Mouse (Mus musculus) forebrain, embryonic 16.5 days (tissue): ENCODE measurements around the gene Rnase1. TPM values are rescaled to one million over a fixed set of nuclear protein-coding genes. Genes with fewer than 3 reads are reported as not detected.

Experiments used
- ATAC-seq: fragments of 200-750 bp; cut with Nextera tagmentation; 2 replicates; pipeline ENCODE4 v1.8.0; 2017; ENCODE audit warnings: mild to moderate bottlenecking, moderate library complexity
- H3K27ac ChIP-seq: fragments of 300-500 bp; sonication (generic); 2 replicates; pipeline ENCODE4 v1.5.1; 2014; ENCODE audit warnings: low read length, control low read depth
- H3K27me3 ChIP-seq: fragments of 300-500 bp; sonication (generic); replicated peaks from 2 replicates; pipeline ENCODE4 v1.6.1; 2014; ENCODE audit warnings: low read length; ENCODE audit not compliant: control insufficient read depth, insufficient read depth
- H3K36me3 ChIP-seq: fragments of 300-500 bp; sonication (generic); 2 replicates; pipeline ENCODE4 v1.6.1; 2014; ENCODE audit not compliant: control insufficient read depth, insufficient read depth
- H3K4me1 ChIP-seq: fragments of 300-500 bp; sonication (generic); replicated peaks from 2 replicates; pipeline ENCODE4 v1.6.1; 2014; ENCODE audit warnings: low read length; ENCODE audit not compliant: control insufficient read depth, insufficient read depth
- H3K4me2 ChIP-seq: fragments of 300-500 bp; sonication (generic); 2 replicates; pipeline ENCODE4 v1.6.1; 2014; ENCODE audit warnings: mild to moderate bottlenecking, low read length, control low read depth
- H3K4me3 ChIP-seq: fragments of 300-500 bp; sonication (generic); replicated peaks from 2 replicates; pipeline ENCODE4 v1.5.1; 2014; ENCODE audit warnings: mild to moderate bottlenecking, low read length, control low read depth
- H3K9ac ChIP-seq: fragments of 300-500 bp; sonication (generic); replicated peaks from 2 replicates; pipeline ENCODE4 v1.6.1; 2014; ENCODE audit warnings: low read depth, low read length, control low read depth
- H3K9me3 ChIP-seq: fragments of 300-500 bp; sonication (generic); 2 replicates; pipeline ENCODE4 v1.6.1; 2016; ENCODE audit warnings: low read length; ENCODE audit not compliant: control insufficient read depth
- WGBS: fragments of 180-500 bp; shearing (Covaris S2); extraction: QIAGEN DNeasy Blood & Tissue Kit; methylation state at CpG from one replicate; pipeline ENCODE4 v1.1.7; 2014; 5-methylcytosine and 5-hydroxymethylcytosine counted together
- polyA plus RNA-seq: library from polyadenylated mRNA; unstranded; fragments of >200 nt; fragmentation: Nextera tagmentation; extraction: Ambion mirVana; gene quantifications from 2 replicates; pipeline ENCODE4 v1.2.1, GENCODE M21; 2015

Rnase1 gene
- polyA plus RNA-seq, 1 experiment from 2014 or later, result not detected

DNA sequence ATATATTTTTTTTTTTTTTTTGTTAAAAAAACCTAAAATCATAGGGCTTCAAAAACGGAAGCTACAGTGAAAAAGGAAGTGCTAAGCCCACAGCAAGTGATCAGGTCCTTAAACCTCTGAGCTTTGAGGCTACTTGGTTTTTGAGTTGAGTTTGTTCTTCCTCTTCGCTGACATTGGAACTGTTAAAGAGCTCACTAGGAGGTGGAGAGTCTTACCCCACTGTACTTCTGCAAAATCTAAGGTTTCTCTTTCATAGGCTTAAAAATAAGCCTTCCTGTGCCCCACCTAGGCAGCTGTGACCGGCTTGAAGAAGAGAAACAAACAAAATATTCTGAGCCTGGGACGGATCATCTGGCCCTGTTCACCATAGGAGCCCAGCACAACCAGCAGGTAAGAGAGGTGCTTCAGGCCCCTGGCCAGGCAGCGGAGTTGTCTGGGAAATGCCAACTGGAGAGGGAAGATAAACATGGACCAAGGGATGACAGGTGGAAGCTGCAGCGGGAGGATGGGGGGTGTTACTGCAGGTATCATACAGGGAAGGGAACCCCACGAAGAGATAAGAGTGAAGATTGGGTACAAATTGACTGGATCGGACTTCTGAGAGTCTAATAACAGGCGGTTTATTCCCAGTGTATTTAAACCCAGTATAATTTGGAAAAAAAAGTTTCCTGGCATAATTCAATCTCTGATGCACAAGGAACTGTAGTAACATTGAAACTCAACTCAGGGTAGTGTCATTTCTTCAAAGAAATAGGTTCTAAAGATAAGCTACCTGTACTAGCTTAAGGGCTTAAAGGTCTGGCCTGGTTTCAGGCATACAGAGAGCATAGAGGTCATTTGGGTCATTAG is 17.6 kb downstream of the Rnase1 start:
- Histone ChIP-seq H3K4me1 (no peaks in the 10 kb centered on the region), H3K9ac (no peak overlapping the region), H3K4me3 (no peak overlapping the region), H3K27me3 (no peaks in the 10 kb centered on the region), H3K4me2 (no peak overlapping the region), H3K9me3 (0 out of 2 replicates have a peak, but pooled peaks cover 2% of the 10 kb centered on the region), H3K27ac (no peak overlapping the region), H3K36me3 (no peaks in the 10 kb centered on the region)
- ATAC-seq, result no peak
- WGBS, result 87% methylated on average over 9 of the region's 9 CpGs

DNA sequence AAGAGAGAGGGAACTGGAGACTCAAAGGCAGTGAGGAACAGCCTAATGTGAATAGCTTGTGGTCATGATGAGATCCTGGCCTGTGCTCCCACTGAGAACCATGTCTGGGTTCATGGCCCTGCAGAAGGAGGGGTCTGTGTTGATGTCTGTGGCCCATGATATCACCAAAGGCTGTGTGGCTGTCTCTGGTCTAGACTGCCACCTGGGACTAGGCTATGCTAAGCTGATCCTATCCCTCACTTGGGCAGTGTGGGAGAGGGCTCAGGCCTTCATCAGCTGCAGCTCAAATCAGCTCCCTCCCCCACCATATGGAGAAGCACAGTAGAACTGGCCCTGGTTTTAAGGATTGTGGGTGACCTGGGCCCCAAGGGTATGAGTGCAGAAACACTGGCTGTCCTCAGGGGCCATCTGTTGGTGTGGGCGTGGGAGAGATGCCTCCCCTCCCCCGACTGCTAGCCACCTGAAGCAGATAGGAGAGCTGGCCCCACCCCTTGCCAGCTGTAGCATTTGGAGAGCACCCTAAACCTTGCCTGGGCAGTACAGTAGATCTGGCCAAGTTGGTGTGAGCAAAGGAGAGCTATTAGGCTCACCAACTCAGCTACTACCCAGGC is 18.8 kb downstream of the Rnase1 start:
- Histone ChIP-seq H3K36me3 (no peaks in the 10 kb centered on the region), H3K4me2 (no peak overlapping the region), H3K9me3 (0 out of 2 replicates have a peak, but pooled peaks cover 2% of the 10 kb centered on the region), H3K27me3 (no peaks in the 10 kb centered on the region), H3K4me1 (0 out of 2 replicates have a peak, but pooled peaks cover 2% of the 10 kb centered on the region), H3K27ac (no peak overlapping the region), H3K9ac (no peak overlapping the region), H3K4me3 (no peak overlapping the region)
- ATAC-seq, result no peak
- 73% methylated on average over 2 of the region's 2 CpGs for WGBS

DNA sequence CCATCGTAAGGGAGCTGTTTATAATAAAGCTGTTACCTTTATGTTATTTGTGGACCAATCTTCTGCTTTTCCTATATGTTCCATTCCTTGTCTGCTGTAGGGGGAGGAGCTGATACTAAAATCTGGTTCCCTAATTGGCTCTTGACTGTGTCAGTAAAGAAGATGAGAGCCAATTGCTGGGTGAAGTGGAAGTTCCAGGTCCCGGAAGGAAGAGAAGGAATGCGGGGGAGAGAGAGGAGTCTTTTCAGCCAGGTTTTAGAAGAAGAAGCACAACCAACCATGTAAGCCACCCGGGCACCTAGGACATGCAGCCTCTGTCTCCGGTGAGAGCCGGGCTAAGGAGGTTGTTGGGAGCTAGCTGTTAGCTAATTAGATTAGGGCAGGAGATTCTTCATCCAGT is 20.9 kb downstream of the Rnase1 start:
- no peak for ATAC-seq
- Histone ChIP-seq H3K4me3 (no peak overlapping the region), H3K4me1 (0 out of 2 replicates have a peak, but pooled peaks cover 2% of the 10 kb centered on the region), H3K9me3 (0 out of 2 replicates have a peak, but pooled peaks cover 2% of the 10 kb centered on the region), H3K4me2 (no peak overlapping the region), H3K27ac (no peak overlapping the region), H3K27me3 (no peaks in the 10 kb centered on the region), H3K9ac (no peak overlapping the region), H3K36me3 (no peaks in the 10 kb centered on the region)
- WGBS, result 78% methylated on average over 6 of the region's 6 CpGs

DNA sequence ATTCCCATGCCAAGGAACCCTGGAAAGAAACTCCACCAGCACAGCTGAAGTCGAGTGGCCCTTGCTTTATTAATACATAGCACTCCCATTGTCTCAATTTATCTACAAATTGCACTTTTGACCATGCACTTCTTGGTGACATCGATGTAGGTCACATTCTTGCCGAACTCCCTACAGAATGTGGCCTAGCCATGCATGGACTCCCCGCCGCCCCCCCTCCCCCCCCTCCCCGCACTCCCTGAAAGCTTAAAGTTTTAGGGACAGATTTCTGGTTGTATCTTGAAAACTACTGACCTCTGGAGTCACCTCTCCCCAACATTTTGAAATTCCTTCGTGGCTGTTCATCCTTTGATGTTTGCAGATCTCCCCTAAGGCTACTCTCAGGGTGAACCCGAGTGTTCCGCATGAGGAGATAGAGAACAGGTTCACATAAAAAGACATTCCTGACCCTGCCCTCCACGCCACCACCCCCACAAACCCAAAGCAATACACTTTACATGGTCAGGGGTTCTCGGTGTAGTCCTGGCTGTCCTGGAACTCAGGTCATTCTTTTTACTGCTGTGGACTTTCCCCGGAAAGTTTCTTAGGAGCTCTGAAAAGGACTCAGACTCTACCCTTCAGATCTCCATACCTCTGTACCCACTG is 32.5 kb downstream of the Rnase1 start, which contains the start of gene Eddm3b:
Gene Eddm3b, plus strand, starts transcription at position 511 of the 645 bp plus-strand sequence.
- H3K4me3 ChIP-seq, result no peak within 1 kb of the TSS
- no peak within 1 kb of the TSS for H3K9ac ChIP-seq
- no peak within 1 kb of the TSS for H3K4me2 ChIP-seq
- H3K9me3 ChIP-seq, result no peaks in the 10 kb centered on the region; the same call in 1 of the 2 replicates
- H3K27ac ChIP-seq, result no peak within 1 kb of the TSS
- H3K4me1 ChIP-seq, result no peaks in the 10 kb centered on the region
- no peak for ATAC-seq
- no peaks in the 10 kb centered on the region for H3K27me3 ChIP-seq
- no peaks in the 10 kb centered on the region for H3K36me3 ChIP-seq
- 53% methylated on average over 12 of the region's 12 CpGs for WGBS

DNA sequence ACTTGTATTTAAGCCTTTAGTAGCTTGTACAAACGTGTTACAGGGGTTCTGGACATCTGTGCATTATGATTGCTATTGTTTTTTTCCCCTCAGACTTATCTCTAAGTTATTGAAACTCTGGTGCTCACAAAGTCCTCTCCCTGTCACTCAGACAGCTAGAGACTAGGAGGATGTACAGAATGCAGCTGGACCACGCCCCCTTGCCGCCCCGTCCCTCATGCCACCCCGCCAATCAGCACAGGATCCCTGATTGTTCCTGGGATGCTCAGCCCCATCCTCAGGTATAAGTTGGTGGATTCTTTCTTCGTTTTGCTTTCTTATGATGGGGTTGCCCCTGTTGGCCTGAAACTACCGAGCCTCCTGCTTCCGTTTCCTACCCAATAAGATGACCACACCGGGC is 33.1 kb downstream of the Rnase1 start:
- H3K27me3 ChIP-seq, result no peaks in the 10 kb centered on the region
- 33% methylated on average over 9 of the region's 9 CpGs for WGBS
- no peaks in the 10 kb centered on the region for H3K4me1 ChIP-seq
- H3K36me3 ChIP-seq, result no peaks in the 10 kb centered on the region
- ATAC-seq, result no peak
- H3K9me3 ChIP-seq, result no peaks in the 10 kb centered on the region; the same call in 1 of the 2 replicates
- no peak overlapping the region for H3K27ac ChIP-seq
- H3K9ac ChIP-seq, result no peak overlapping the region
- no peak overlapping the region for H3K4me3 ChIP-seq
- H3K4me2 ChIP-seq, result no peak overlapping the region

DNA sequence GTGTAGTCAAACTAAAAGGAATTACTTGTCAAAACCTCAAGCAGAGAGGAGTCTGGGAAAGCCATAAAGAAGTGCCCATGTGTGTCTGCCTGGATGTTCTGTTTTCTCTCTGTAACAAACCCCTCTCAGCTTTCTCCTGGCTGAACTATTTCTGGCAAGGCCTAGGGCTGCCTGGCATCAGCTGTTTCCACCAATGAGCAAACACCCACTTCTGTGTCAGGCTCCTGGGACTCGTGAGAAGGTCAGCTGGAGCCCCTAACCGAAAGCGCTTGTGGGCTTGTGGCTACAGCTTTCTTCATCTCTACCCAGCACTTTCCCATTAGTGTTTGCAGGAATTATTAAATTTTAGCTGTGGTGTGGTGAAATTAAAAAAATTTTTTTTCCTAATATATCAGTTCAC is 34.6 kb downstream of the Rnase1 start:
- H3K4me1 ChIP-seq, result no peaks in the 10 kb centered on the region
- H3K4me2 ChIP-seq, result no peak overlapping the region
- no peak overlapping the region for H3K27ac ChIP-seq
- no peak overlapping the region for H3K9ac ChIP-seq
- no peaks in the 10 kb centered on the region; the same call in 1 of the 2 replicates for H3K9me3 ChIP-seq
- H3K27me3 ChIP-seq, result no peaks in the 10 kb centered on the region
- 85% methylated on average over 3 of the region's 3 CpGs for WGBS
- no peak for ATAC-seq
- H3K4me3 ChIP-seq, result no peak overlapping the region
- H3K36me3 ChIP-seq, result no peaks in the 10 kb centered on the region

DNA sequence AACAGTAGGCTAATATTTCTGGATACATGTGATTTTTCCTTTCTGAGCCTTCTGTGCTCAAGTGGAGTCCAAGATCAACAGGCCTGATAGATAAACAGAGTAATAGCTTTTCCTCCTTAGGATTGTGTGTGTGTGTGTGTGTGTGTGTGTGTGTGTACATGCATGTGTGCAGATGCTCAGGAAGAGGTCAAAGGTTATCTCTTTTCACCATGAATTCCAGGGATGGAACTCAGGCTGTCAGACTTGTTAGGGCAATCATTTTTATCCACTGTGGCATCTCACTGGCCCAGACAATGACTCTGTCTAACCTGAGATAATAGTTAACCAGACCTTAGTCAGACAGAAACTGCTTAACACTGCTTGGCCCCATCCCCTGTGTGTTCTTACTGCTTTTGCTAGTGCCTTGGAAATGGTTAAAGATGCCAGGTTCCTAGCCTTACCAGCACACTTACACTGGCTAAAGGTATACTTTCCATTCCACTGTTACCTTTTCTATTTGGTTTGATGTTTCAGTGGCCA is 40.1 kb downstream of the Rnase1 start:
- Histone ChIP-seq H3K4me3 (no peak overlapping the region), H3K27ac (no peak overlapping the region), H3K9me3 (no peaks in the 10 kb centered on the region; the same call in 1 of the 2 replicates), H3K36me3 (no peaks in the 10 kb centered on the region), H3K4me2 (no peak overlapping the region), H3K9ac (no peak overlapping the region), H3K27me3 (no peaks in the 10 kb centered on the region), H3K4me1 (no peaks in the 10 kb centered on the region)
- ATAC-seq, result no peak

DNA sequence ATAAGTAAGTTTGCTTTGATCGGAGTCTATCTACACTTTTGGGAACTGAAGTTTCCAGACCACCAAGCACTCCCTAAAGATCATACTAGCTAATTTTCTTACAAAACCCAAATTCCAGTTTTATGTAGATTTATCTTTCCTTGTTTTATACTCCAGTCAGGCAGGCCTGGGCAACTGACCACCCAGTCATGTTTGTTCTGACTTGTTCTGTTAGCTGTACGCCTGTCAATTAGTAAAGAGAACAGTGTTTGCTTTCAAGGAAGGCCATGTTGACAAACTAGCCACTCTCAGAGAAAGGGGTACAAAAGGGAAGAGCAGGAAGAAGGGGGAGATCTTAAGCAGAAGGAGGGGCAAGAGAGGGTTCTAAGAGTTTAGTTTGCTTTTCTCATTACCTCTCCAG is 42.2 kb downstream of the Rnase1 start:
- 92% methylated on average over 2 of the region's 2 CpGs for WGBS
- no peak overlapping the region for H3K4me3 ChIP-seq
- ATAC-seq, result no peak

DNA sequence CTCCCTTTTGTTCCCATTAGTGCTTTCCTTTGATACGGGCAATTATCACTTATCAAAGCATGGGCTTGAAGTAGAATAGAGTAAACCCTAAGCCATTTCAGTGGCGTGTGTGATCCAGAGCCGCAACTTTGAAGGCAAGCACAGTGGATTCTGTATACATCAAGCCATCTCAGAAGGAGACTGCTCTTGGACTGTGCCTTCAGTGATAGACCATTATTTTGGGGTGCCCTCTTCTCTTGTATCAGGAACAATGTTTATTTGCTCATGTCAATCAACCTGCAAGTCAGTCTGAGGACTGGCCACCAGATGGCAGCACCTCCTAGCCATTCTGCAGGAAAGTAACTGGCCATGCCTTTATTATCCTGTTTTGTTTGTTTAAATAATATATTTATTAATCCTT is 43.4 kb downstream of the Rnase1 start:
- H3K36me3 ChIP-seq, result no peaks in the 10 kb centered on the region
- no peaks in the 10 kb centered on the region for H3K27me3 ChIP-seq
- no peak overlapping the region for H3K4me2 ChIP-seq
- H3K9me3 ChIP-seq, result no peaks in the 10 kb centered on the region
- no peak overlapping the region for H3K9ac ChIP-seq
- no peaks in the 10 kb centered on the region for H3K4me1 ChIP-seq
- H3K27ac ChIP-seq, result no peak overlapping the region
- WGBS, result 38% methylated on average over 3 of the region's 3 CpGs
- H3K4me3 ChIP-seq, result no peak overlapping the region
- ATAC-seq, result peak; percentile 54; the same call in 1 of the 2 replicates

More for the DNA sequence above, 42.2 kb downstream of the Rnase1 start:
- no peak overlapping the region for H3K4me2 ChIP-seq
- no peaks in the 10 kb centered on the region for H3K27me3 ChIP-seq
- H3K9ac ChIP-seq, result no peak overlapping the region
- H3K9me3 ChIP-seq, result no peaks in the 10 kb centered on the region; the same call in 1 of the 2 replicates
- H3K27ac ChIP-seq, result no peak overlapping the region
- H3K4me1 ChIP-seq, result no peaks in the 10 kb centered on the region
- H3K36me3 ChIP-seq, result no peaks in the 10 kb centered on the region
